Mouse (Mus musculus) ES-Bruce4 (cell line): Measurements from ENCODE around the gene Uqcr11. TPM values are rescaled to one million over a fixed set of nuclear protein-coding genes. Genes with fewer than 3 reads are reported as not detected.

Source experiments
- H3K27ac ChIP-seq: 2 replicates; pipeline ENCODE4 v1.5.1; 2012; ENCODE audit warnings: low read length, inconsistent platforms; ENCODE audit not compliant: insufficient read depth
- H3K27me3 ChIP-seq: 2 replicates; pipeline ENCODE4 v1.6.1; 2012; ENCODE audit warnings: mild to moderate bottlenecking, low read length, inconsistent platforms; ENCODE audit not compliant: control insufficient read depth, poor library complexity, insufficient read depth, severe bottlenecking
- H3K36me3 ChIP-seq: 2 replicates; pipeline ENCODE4 v1.6.1; 2012; ENCODE audit warnings: inconsistent platforms, mild to moderate bottlenecking, low read length, moderate library complexity; ENCODE audit not compliant: control insufficient read depth, poor library complexity, insufficient read depth, severe bottlenecking
- H3K4me1 ChIP-seq: one replicate; pipeline ENCODE4 v1.8.1; 2011; ENCODE audit warnings: low read length; ENCODE audit not compliant: control insufficient read depth, insufficient read depth
- H3K4me3 ChIP-seq: 2 replicates; pipeline ENCODE4 v1.5.1; 2011; ENCODE audit warnings: low read depth, mild to moderate bottlenecking, low read length
- H3K9ac ChIP-seq: 2 replicates; pipeline ENCODE4 v1.6.1; 2012; ENCODE audit warnings: low read depth, mild to moderate bottlenecking, inconsistent platforms; ENCODE audit not compliant: poor library complexity, severe bottlenecking
- H3K9me3 ChIP-seq: replicated peaks from 2 replicates; pipeline ENCODE4 v1.6.1; 2012; ENCODE audit warnings: mild to moderate bottlenecking, low read length, inconsistent platforms; ENCODE audit not compliant: control insufficient read depth, poor library complexity, insufficient read depth, severe bottlenecking
- CTCF ChIP-seq: IDR thresholded peaks from one replicate; pipeline ENCODE4 v1.8.1; 2011; ENCODE audit warnings: low read depth, low read length
- EP300 ChIP-seq: IDR thresholded peaks from 2 replicates; pipeline ENCODE4 v1.6.1; 2011; ENCODE audit warnings: low read depth, low read length; ENCODE audit not compliant: insufficient read depth
- POLR2A ChIP-seq: IDR thresholded peaks from one replicate; pipeline ENCODE4 v1.8.1; 2011; ENCODE audit warnings: low read length; ENCODE audit not compliant: insufficient read depth
- polyA plus RNA-seq: library from polyadenylated mRNA; stranded (reverse); fragments of >200 nt; gene quantifications from 2 replicates; pipeline ENCODE4 v1.2.4, GENCODE M21; 2011; ENCODE audit warnings: low read depth; ENCODE audit not compliant: missing spikeins, insufficient read depth, insufficient read length

Uqcr11 gene
- polyA plus RNA-seq, 1 experiment, result 199 TPM

DNA sequence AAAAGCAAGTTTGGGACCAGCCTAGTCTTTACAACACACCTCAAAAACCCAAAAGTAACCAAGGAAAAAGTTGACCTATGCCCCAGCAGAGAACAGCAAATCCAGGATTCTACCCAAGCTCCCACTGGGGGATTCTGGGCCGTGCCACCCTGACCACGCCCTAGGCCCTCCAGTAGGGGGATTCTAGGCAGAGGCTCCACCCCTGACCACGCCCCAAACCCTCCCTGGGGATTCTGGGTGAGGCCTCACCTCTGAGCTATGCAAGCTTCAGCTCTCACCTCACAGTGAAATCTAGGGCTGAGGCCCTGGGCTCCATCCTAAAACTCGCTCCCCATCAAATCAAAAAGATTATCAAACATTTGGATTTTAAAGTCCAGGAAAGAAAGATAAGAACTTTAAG is 16.9 kb upstream of the Uqcr11 start:
- TF ChIP-seq EP300, result no peak
- TF ChIP-seq CTCF, result no peak
- no peak for TF ChIP-seq POLR2A
- H3K9me3 ChIP-seq, result no peaks in the 10 kb centered on the region
- no peak overlapping the region for H3K4me3 ChIP-seq
- peaks cover 4% of the 10 kb centered on the region for H3K4me1 ChIP-seq
- no peaks in the 10 kb centered on the region for H3K27me3 ChIP-seq
- peak overlapping the region; percentile 87 for H3K27ac ChIP-seq
- H3K9ac ChIP-seq, result 0 out of 2 replicates have a peak overlapping the region, but pooled peaks have one; percentile 17
- peaks cover 48% of the 10 kb centered on the region for H3K36me3 ChIP-seq

DNA sequence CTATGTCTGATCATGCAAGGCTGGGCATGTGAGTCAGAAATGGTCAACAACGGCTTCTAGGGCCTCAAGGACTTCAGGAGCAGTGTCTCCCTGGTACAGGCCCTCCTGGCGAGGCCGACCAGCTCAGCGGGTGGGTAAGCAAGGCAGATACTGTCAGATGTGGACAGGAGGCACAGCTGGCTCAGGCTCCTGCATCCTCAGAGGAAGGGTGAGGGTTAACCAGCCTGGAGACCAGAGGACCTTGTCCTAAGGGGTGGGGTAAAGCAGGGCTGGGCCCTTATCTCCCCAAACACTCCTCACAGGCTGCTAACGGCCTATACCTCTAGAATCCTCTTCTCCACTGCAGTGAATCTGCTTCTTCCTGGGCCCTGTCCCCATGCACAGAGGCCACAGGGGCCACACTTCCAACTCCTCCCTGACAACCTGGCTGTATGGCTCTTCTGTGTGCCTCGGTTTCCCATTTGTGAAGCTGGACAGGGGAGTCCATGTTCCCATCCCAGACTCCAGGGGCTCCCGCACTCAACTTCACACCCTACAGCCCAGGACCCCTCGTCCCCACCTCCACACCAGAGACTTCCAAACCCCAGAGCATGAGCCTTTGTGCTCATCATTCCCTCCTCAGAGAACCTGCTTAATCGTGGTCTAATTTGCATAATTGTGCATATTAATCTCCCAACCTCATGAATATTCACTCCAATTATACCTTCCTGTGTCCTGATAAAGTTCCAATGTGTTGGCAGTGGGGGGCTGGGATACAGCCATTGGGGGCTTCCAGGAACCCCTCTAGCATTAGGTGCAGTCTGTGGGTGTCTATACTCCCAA is 15.2 kb upstream of the Uqcr11 start:
- TF ChIP-seq POLR2A (no peak), EP300 (no peak), CTCF (no peak)
- H3K4me3 ChIP-seq, result no peak overlapping the region
- H3K9ac ChIP-seq, result no peak overlapping the region
- H3K36me3 ChIP-seq, result peaks cover 47% of the 10 kb centered on the region
- no peaks in the 10 kb centered on the region for H3K27me3 ChIP-seq
- no peak overlapping the region for H3K27ac ChIP-seq
- no peaks in the 10 kb centered on the region for H3K9me3 ChIP-seq
- peaks cover 4% of the 10 kb centered on the region for H3K4me1 ChIP-seq

DNA sequence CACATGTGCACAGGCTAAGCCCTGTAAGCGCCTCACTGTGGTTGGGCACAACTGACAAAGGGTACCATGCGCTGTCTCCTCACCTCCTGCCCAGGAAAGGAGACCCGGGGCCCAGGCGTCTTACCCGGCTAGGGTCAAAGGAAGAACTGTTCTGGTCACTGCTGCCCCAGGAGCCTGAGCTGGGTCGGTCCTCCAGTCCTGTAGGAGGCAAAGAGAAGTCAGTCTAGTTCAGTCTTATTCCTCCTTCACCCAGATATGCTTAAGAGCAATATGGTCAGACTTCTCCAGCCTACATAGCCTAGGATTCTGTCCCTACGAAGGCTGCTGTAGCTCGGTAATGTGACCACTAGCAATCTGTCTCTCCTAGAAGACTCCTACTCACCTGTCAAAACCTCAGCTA is 14.6 kb upstream of the Uqcr11 start:
- H3K27ac ChIP-seq, result no peak overlapping the region
- no peaks in the 10 kb centered on the region for H3K27me3 ChIP-seq
- no peak for TF ChIP-seq POLR2A
- TF ChIP-seq EP300, result no peak
- TF ChIP-seq CTCF, result no peak
- no peak overlapping the region for H3K9ac ChIP-seq
- H3K4me1 ChIP-seq, result peaks cover 4% of the 10 kb centered on the region
- H3K9me3 ChIP-seq, result no peaks in the 10 kb centered on the region
- no peak overlapping the region for H3K4me3 ChIP-seq
- peaks cover 45% of the 10 kb centered on the region for H3K36me3 ChIP-seq

DNA sequence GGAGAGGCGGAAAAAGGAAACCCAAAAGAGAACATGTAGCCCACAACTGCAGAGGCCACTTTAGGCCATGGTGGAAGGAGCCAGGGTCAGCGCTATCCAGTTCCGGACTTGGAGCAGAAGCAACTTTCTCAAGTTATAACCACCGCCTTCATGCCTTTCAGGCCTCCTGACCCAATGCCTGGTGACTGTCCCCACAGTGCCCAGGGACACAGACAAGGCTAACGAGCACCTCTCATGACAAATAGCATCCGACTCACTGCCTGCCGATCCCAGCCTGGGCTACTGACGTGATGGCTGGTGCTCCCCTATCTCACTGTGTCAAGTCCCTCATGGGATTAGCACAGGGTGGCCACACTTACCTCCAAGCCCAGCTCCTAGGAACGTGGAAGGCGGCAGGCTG is 14.1 kb upstream of the Uqcr11 start:
- no peak for TF ChIP-seq POLR2A
- TF ChIP-seq EP300, result no peak
- TF ChIP-seq CTCF, result no peak
- H3K27me3 ChIP-seq, result no peaks in the 10 kb centered on the region
- no peak overlapping the region for H3K9ac ChIP-seq
- H3K4me1 ChIP-seq, result peaks cover 4% of the 10 kb centered on the region
- no peaks in the 10 kb centered on the region for H3K9me3 ChIP-seq
- H3K36me3 ChIP-seq, result peaks cover 41% of the 10 kb centered on the region
- no peak overlapping the region for H3K4me3 ChIP-seq
- H3K27ac ChIP-seq, result no peak overlapping the region

DNA sequence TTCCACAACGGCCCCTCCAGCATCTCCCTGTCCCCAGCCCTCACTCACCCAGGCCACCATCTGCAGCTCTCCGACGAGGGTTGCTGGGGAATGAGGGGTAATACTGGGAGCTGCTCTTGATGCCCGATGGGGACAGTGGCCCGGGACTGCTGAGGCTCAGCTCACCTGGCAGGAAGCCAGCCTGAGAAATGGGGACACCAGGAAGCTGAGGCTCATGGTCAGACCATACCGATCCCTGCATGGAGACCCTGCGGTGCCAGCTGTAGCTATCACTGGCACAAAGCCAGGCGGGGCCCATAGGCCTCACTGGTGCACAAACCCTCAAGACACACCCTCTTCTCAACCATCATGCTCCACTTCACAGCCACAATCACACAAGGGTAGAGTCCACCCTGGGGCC is 12.8 kb upstream of the Uqcr11 start:
- no peak for TF ChIP-seq EP300
- no peak for TF ChIP-seq CTCF
- no peak for TF ChIP-seq POLR2A
- H3K36me3 ChIP-seq, result peaks cover 42% of the 10 kb centered on the region
- no peaks in the 10 kb centered on the region for H3K9me3 ChIP-seq
- peaks cover 4% of the 10 kb centered on the region for H3K4me1 ChIP-seq
- no peak overlapping the region for H3K4me3 ChIP-seq
- H3K9ac ChIP-seq, result no peak overlapping the region
- H3K27ac ChIP-seq, result no peak overlapping the region
- H3K27me3 ChIP-seq, result no peaks in the 10 kb centered on the region

DNA sequence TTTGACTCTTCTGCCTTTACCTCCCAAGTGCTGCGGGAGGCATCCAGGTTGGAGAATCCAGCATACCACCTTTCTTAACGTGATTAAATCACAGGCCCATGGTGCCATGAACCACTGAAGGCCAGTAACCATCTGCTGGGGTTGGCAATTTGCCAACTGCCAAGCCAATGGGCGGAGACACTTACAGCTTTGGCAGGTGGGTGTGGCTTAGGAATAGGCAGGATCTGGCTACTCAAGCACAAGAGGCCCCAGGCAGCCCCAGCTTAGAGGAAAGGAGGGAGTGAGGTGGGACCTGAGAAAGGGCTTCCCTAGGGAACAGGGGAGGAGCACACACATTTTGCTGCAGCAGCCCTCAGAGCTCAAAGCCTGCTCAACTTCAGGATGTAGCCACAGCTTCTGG is 11.7 kb upstream of the Uqcr11 start:
- Histone ChIP-seq H3K27ac (no peak overlapping the region), H3K9me3 (no peaks in the 10 kb centered on the region), H3K4me3 (no peak overlapping the region), H3K4me1 (no peaks in the 10 kb centered on the region), H3K9ac (no peak overlapping the region), H3K36me3 (peaks cover 42% of the 10 kb centered on the region), H3K27me3 (no peaks in the 10 kb centered on the region)
- TF ChIP-seq CTCF (no peak), POLR2A (no peak), EP300 (no peak)
